Mouse (Mus musculus): ENCODE data around the gene Otud3.
"Not testable (repeated sequence)": the region's sequence is repeated elsewhere in the genome, so short reads cannot be mapped to it uniquely, and the experiment has no call there.

Otud3 gene

DNA sequence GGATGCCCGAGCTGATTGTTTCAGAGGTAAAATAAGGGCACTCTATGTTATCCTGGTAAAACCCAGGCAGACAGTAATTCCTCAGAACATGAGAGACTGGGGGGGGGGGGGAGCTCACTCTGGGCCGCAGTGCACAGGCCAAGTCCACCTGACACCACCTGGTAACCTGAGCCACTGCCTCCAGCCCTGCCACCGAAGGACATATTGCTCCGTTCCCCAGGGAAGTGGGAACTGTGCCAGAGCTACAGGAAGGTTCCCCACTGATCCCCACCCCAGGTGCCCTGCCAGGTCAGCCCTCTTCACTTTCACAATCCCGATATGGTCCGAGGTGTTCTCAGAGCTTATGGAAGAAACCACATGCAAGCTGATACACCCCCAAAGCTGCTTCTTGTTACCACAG, 21.1 kb downstream of the Otud3 start:
- DNase-seq (ENCODE audit: low spot score in 2 of 2) = no peak

DNA sequence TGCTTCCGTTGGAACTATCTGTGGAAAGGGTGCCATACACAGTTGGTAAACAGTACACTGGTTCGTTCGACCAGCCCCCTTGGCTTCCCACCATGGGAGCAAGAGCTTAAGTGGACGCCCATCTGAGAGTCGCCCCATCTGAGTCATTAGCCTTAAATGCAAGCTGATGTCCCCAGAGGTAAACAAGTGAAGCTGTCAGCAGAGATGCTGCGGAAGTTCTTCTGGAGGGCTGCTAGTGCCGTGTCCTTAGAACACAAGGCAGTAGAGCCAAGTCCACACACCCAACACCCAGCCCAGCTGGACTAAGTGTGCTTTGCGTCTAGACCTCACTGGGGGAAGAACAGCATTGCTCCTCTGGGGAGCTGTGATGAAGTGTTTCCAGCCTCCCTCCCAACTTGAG, 24.1 kb downstream of the Otud3 start:
- DNase-seq (ENCODE audit: low spot score in 2 of 2) = no peak

GRCm38 (mm10) chr4:138889165-138889564, 24.6 kb downstream of the Otud3 start:
- no peak for DNase-seq (ENCODE audit: low spot score in 2 of 2)

DNA sequence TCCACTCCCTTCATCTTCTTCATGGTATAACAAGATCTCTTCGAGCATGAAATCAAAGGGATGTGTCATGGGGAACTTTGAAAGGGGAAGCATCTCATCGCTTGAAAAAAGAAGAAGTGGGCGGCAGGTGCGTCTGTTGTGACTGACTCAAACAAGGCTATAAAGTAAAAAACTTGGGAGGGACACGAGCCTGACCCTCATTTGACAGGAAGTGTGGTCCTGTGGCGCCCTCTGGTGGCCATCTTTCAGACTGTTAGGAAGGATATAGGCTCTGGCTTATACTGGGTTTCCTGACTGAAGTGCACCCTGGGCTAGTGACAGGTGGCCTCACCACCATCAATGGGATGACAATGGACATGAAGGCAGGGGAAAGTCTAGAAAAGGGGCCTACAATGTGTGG, 29.5 kb downstream of the Otud3 start:
- DNase-seq (ENCODE audit: low spot score in 2 of 2) = peak; percentile 45 to 68

DNA sequence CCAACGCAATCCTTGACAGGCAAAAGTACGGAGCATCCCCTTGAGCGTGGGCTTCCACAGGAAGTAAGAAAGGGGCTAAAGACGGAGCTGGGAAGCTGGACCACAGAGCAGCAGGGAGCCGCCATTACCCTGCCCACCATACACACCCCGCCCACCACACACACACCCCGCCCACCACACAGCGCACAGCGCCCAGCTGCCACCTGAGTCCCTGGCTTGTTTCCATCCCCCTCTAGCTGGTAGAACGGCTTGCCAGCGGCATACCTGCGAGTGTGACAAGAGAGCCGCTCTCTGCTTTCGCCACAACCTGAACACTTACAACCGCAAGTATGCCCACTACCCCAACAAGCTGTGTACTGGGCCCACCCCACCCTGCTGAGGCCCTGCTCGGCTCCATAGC, 31.6 kb downstream of the Otud3 start:
- no peak for DNase-seq (ENCODE audit: low spot score in 2 of 2)

DNA sequence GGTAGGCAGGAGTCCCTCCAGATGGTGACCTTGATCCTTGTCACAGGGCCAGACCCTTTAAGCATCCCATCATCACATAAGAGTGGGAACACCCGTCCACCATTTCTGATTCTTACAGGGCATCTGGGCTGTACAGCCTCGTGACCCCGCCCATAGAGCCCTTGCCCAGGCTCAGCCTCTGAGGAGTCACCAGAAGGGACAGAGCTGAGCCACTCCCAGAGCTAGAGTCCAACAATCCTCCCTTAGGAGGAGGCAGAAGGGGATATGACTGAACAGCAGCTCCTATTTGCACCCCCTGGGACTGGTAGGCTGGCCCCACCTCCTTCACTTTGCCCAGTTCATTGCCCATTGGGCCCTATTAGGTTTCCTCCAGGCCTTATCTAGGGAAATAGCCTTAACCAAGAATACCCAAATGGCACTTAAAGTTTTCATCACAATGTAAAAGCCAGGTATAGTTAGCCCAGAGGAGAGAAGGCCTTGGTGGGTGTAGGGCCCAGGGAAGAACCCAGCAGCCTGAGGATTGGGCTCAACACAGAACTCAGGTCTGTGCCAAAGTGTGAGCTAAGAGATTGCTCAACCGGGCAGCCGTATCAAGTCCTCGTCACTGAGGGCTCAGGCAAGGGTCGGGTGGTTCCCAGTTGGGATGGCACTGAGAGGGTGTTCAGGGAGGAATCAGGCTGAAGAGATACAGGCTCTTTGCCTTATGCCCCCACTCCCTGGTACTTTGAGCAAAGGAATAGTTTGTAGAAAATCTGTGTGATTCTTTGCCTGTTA, 32.7 kb downstream of the Otud3 start:
- no peak for DNase-seq (ENCODE audit: low spot score in 2 of 2)

DNA sequence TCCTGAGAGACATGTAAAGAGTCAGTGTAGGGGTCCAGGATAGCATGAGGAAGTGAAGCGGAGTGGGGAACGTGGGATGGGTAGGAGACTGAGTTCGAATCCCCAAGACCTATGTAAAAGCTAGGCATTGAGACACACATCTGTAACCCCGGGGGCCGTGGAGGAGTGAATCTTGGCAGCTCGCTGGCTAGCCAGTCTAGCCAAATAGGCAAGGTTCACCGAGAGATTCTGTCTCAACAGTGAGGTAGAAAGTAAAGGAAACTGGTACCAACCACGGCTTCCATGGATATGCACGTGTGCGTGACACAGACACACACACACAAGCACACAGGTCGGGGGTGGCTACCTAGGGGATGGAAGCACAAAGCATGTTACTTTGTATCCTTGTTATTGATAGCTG, 33.9 kb downstream of the Otud3 start:
- DNase-seq (ENCODE audit: low spot score in 2 of 2) = no peak

DNA sequence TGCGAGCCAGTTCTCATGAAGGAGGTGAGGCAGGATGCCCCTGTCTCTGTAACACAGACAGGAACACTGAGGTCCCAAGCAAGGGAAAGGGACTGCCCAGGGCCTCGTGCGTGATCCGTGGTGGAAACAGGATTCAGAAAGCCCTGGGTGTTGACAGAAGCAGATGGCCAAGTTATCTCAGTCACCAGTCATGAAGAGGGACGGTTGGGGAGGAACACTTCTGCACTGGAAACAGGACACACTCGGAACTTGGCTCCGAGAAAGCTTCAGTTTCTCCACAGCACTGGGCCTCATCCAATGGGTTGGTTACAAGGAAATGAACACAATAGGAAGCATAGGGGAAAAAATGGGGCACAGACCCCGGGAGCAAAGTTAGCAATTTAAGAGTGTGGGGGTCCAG, 35.0 kb downstream of the Otud3 start:
- no peak for DNase-seq (ENCODE audit: low spot score in 2 of 2)

GRCm38 (mm10) chr4:138877731-138878130, 36.0 kb downstream of the Otud3 start, which contains the start of gene Pla2g2e:
Gene Pla2g2e, plus strand, starts transcription at chr4:138877942.
- no peak for DNase-seq (ENCODE audit: low spot score in 2 of 2)

DNA sequence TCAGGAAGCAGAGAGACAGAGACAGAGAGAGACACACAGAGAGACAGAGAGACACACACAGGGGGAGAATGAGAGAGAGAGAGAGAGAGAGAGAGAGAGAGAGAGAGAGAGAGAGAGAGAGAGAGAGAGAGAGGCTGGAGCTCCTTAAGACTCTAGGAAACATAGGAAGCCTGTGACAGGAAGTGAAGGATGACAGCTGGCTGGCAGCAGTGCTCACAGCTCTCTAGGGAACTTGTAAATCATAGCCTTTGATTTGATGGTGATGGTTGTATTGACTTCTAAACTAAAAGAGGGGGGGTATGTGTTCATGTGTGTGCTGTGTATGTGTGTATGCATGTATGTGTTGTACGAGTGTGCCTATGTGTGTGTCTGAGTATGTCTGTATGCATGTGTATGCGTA, 37.8 kb downstream of the Otud3 start:
- DNase-seq (ENCODE audit: low spot score in 2 of 2) = no peak

DNA sequence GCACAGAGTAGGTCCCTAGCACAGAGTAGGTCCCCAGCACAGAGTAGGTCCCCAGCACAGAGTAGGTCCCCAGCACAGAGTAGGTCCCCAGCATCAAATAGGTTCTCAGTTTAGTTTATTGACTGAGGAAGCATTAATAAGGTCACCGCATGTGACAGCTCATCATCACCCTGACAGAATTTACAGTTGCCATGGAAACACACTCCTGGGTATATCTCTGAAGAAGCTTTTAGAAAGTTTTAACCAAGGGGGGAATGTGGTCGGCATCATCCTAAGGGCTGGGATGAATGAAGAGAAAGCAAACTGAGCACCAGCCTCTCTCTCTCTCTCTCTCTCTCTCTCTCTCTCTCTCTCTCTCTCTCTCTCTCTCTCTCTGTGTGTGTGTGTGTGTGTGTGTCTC, 38.5 kb downstream of the Otud3 start:
- DNase-seq (ENCODE audit: low spot score in 2 of 2) = not testable (repeated sequence)

- no peak for DNase-seq (ENCODE audit: low spot score in 2 of 2)
Observed at GRCm38 (mm10) chr4:138873864-138874263, 39.9 kb downstream of the Otud3 start, which contains the start of gene Gm13030. Gene Gm13030, minus strand, starts transcription at chr4:138873964.

DNA sequence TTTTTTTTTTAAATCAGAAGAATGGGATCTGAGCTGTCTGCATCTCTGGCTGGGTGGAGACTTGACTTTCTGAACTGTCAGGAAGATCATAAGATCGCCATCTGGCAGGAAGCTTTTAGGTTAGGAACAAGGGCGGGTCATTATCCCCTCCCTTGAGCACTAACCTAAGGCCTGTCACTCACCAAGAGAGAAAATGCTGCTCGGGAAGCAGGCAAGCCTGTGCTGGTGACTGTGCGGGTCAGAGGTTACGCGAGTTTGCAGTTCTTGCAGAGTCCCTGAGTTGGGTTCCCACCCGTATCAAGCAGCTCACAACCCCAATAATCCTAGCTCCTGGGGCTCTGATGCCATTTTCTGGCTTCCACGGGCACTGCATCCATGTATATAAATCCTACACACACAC, 45.1 kb downstream of the Otud3 start:
- no peak for DNase-seq (ENCODE audit: low spot score in 2 of 2)

GRCm38 (mm10) chr4:138866413-138866812, 47.3 kb downstream of the Otud3 start:
- peak; percentile 16 to 71 for DNase-seq (ENCODE audit: low spot score in 2 of 2)

DNA sequence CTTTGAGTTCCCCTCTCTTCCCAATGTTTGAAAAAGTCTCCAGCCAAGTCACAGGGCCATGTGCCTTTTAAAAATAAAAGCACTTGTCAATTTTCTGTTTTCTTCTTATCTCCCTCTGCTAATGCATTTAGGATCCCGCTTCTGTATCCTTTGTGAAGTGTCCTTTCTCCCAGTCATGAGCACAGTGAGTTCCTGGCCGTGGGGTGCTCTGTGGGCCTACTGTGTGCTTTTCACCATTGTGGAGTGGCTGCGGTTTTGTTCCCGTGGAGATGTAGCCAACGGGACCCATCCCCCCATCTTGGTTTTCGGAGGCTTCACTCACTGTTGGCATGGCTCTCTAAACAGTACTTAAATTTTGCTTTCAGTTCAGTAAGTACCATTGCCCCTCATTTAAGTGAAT, 47.8 kb downstream of the Otud3 start:
- DNase-seq (ENCODE audit: low spot score in 2 of 2) = no peak

- no peak for DNase-seq (ENCODE audit: low spot score in 2 of 2)
Observed at GRCm38 (mm10) chr4:138865092-138865491, 48.7 kb downstream of the Otud3 start.

DNA sequence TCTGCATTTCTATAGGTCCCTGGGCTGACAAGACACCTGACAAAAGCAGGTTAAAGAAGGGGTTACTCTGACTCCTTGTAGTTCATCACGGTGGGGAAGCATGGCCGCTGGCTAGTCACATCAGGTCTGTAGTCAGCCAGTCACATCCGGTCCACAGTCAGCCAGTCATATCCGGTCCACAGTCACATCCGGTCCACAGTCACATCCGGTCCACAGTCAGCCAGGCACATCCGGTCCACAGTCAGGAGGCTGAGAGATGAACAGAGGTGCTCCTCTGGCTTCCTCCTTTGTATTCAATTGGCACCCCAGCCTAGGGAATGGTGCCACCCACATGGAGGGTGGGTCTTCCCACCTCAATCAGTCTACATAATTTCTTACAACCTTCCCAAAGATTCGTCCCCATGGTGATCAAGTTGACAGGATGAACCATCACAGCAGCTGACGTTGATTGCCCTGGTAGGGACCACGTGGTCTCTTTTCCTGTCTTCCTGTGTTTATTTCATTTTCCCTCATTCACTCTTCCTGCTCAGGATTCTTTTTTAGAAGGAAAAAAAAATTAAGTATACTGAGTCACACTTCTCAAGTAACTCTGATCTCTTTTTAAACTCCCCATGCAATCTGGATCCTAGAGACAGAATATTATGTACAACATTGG, 50.3 kb downstream of the Otud3 start, which contains the start of gene Pla2g5:
Pla2g5 (minus strand) TSS at position 139 of the 655 bp plus-strand sequence.
- DNase-seq (ENCODE audit: low spot score in 2 of 2) = no peak

GRCm38 (mm10) chr4:138859728-138860127, 54.0 kb downstream of the Otud3 start:
- peak; percentile 20 to 57 for DNase-seq (ENCODE audit: low spot score in 2 of 2)

DNA sequence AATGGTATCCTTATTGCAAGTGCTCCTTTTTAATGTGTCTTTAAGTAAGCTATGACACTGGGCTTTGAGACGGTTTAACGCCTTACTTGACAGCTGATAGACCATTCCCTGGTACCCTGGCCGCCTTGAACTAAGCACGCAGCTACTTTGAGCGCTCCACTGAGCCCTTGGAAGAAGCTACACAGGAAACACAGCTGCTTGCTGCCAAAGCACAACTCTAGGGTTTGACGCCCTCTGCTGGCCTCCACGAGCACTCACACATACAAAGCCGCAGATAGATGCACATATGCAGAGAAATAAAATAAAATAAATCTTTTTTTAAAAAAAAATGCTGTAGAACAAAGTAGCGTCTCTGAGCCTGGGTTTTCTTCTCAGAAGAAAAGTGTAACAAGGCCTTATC, 54.5 kb downstream of the Otud3 start:
- no peak for DNase-seq (ENCODE audit: low spot score in 2 of 2)

DNA sequence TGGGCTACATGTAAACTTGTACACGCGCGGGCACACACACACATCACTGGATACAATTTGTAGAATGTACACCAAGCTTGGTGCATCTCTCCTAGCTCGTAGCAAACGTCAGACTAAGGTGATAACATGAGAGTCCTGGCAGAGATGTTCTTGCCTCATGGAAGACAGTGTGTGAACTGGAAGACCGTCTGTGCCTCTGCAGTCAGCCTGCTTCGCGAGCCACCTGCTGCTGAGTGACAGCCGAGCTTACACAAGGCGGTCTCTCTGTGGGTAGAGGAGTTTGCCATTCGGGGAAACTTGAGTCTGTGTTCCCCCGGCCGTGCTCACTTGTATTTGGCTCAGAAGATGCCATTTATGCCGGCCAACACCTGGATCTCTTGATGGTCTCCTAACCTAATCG, 55.3 kb downstream of the Otud3 start:
- DNase-seq (ENCODE audit: low spot score in 2 of 2) = no peak

DNA sequence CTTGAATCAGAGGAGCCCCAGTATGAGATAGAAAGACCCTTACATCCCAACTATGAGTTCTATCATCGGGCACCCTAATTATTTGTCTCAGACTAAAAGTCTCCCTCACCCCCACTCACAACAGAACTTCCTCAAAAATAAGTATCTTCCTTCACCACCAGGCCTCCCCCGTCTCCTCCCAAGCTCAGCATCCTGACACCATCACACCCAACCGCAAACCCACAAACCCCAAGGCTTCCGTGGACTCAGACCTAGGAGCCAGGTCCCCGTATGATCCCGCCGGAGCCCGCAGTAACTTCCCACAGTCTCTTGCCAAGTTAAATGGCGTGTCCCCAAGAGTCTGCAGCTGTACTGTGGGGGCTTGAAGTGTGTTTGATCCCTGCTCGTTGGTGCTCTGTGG, 56.2 kb downstream of the Otud3 start:
- DNase-seq (ENCODE audit: low spot score in 2 of 2) = no peak

DNA sequence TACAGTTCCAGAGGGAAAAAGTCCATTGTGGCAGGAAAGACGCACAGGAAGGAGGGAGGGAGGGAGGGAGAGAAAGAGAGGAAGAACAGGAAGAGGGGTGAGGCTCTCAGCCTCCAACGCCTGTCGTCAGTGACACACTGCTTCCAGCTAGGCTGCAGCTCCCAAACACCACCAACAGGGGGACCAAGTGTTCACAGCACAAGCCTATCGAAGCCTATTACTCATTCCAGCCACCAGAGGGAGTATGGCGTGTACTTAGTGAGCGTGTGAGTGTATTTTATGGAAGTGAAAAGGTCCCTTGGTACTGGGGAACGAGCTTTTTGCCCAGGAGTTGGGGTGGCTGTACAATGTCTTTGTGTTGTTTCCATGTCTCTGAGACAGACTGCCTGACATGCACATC, 57.3 kb downstream of the Otud3 start:
- peak; percentile 20 to 66 for DNase-seq (ENCODE audit: low spot score in 2 of 2)

- no peak for DNase-seq (ENCODE audit: low spot score in 2 of 2)
Observed at GRCm38 (mm10) chr4:138855092-138855632, 58.6 kb downstream of the Otud3 start.

Data from thymus, postnatal 10 days (tissue).